ENCODE assay signal across 18 mouse cellular contexts in the genomic region with DNA sequence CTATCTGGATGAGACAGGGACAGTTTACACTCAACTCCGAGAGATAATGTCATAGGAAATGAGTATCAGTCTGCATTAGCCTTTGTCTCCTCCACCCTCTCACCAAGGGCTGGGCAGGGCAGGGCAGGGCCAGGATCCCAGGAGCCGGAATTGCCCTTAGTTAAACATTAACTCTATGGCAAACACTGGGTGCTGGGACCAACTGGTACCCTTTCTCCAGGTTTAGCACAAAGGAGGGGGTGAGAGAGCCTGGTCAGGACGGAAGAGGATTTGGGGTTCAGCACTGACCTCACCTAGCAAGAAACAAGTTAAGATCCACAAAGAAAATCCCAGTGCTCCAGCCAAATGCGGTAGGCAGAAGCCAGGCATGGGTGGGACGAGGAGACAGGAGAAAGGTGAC. TPM values are rescaled to one million over a fixed set of nuclear protein-coding genes. Genes with fewer than 3 reads are reported as not detected.
DNase-seq lines count a peak whose midpoint lies in the region; ATAC-seq and TF ChIP-seq lines count a peak whose summit lies in the region.
"Had no signal": no experiment of that assay in that cellular context is flagged by ENCODE, and none has a peak within 500 bp of the region (broad histone marks: within the 10 kb centered on the region; RNA-seq: fewer than 3 reads in every experiment).

No protein-coding gene starts in this region.

- H3K36me3 ChIP-seq in lung, postnatal 0 days (ENCODE audit: insufficient read depth, low read length): no peaks in the 10 kb centered on the region
- no peaks in the 10 kb centered on the region for H3K36me3 ChIP-seq in liver, postnatal 0 days (replicated peaks; ENCODE audit: insufficient read depth, low read length)
- H3K36me3 ChIP-seq in heart, adult 2 months (ENCODE audit: control insufficient read depth, insufficient read depth, low read length): peaks cover 3% of the 10 kb centered on the region
- peaks cover 52% of the 10 kb centered on the region for H3K36me3 ChIP-seq in hindbrain, embryonic 14.5 days (replicated peaks; ENCODE audit: control insufficient read depth, insufficient read depth)
- H3K36me3 ChIP-seq in heart, embryonic 11.5 days (ENCODE audit: control insufficient read depth, insufficient read depth, low read length): no peaks in the 10 kb centered on the region
- H3K36me3 ChIP-seq: embryonic facial prominence, embryonic 10.5 days; heart, embryonic 15.5 days had no signal

- no peak overlapping the region for H3K4me3 ChIP-seq in lung, postnatal 0 days (ENCODE audit: low read depth, low read length)
- no peak overlapping the region for H3K4me3 ChIP-seq in lung, adult 2 months (replicated peaks; ENCODE audit: extremely low read depth, low read depth, low read length)
- no peak overlapping the region for H3K4me3 ChIP-seq in liver, postnatal 0 days (ENCODE audit: low read depth, low read length)
- no peak overlapping the region for H3K4me3 ChIP-seq in heart, adult 2 months
- H3K4me3 ChIP-seq in hindbrain, embryonic 14.5 days (replicated peaks; ENCODE audit: low read length): no peak overlapping the region
- H3K4me3 ChIP-seq in heart, embryonic 11.5 days (ENCODE audit: low read depth, low read length): no peak overlapping the region
- H3K4me3 ChIP-seq: embryonic facial prominence, embryonic 10.5 days; heart, embryonic 15.5 days; hindbrain, embryonic 13.5 days had no signal

- no peak for TF ChIP-seq CTCF in lung, postnatal 0 days (IDR thresholded peaks at IDR 0.05)
- TF ChIP-seq CTCF in lung, adult 2 months (IDR thresholded peaks at IDR 0.05; ENCODE audit: insufficient read depth, low read length): no peak
- no peak for TF ChIP-seq CTCF in liver, postnatal 0 days (IDR thresholded peaks at IDR 0.05; ENCODE audit: low read depth)
- TF ChIP-seq CTCF in heart, adult 2 months (IDR thresholded peaks at IDR 0.05): no peak

- intact Hi-C loops in heart, adult 2 months (cut with DNase I): no loop called here

- H3K79me2 ChIP-seq in heart, adult 2 months (replicated peaks; ENCODE audit: control insufficient read depth, insufficient read depth, low read length): no peaks in the 10 kb centered on the region

- peak; percentile 38 for DNase-seq in lung, postnatal 0 days (ENCODE audit: low spot score)
- DNase-seq in lung, adult 2 months: no peak
- peak; percentile 49 to 71 for DNase-seq in kidney, postnatal 36 days
- DNase-seq in liver, postnatal 0 days: peak; percentile 44
- no peak for DNase-seq in heart, adult 2 months
- no peak for DNase-seq in thymus, postnatal 0 days (ENCODE audit: low spot score)
- no peak for DNase-seq in hindbrain, embryonic 14.5 days (ENCODE audit: low spot score)
- DNase-seq: adrenal gland, postnatal 25 days; cerebellum, postnatal 10 days; gastrocnemius, postnatal 36 days; retina, postnatal 1 day; thymus, adult 2 months had no signal

- H3K27me3 ChIP-seq in lung, postnatal 0 days (replicated peaks; ENCODE audit: insufficient read depth, low read length): no peaks in the 10 kb centered on the region
- no peaks in the 10 kb centered on the region for H3K27me3 ChIP-seq in liver, postnatal 0 days (ENCODE audit: insufficient read depth, low read length)
- no peaks in the 10 kb centered on the region for H3K27me3 ChIP-seq in heart, adult 2 months (ENCODE audit: control insufficient read depth, insufficient read depth, low read length)
- H3K27me3 ChIP-seq in hindbrain, embryonic 14.5 days (ENCODE audit: control insufficient read depth, insufficient read depth, low read length): no peaks in the 10 kb centered on the region
- H3K27me3 ChIP-seq in heart, embryonic 11.5 days (ENCODE audit: control insufficient read depth, insufficient read depth, low read length): no peaks in the 10 kb centered on the region
- H3K27me3 ChIP-seq: heart, embryonic 15.5 days; hindbrain, embryonic 13.5 days had no signal

- no peak overlapping the region for H3K4me2 ChIP-seq in lung, postnatal 0 days (replicated peaks; ENCODE audit: low read depth, low read length)
- 0 out of 2 replicates have a peak overlapping the region, but pooled peaks have one; percentile 30 for H3K4me2 ChIP-seq in liver, postnatal 0 days (ENCODE audit: low read depth, low read length)
- no peak overlapping the region for H3K4me2 ChIP-seq in hindbrain, embryonic 14.5 days (replicated peaks)
- no peak overlapping the region for H3K4me2 ChIP-seq in heart, embryonic 11.5 days
- H3K4me2 ChIP-seq: heart, embryonic 15.5 days; hindbrain, embryonic 13.5 days had no signal

- no peak overlapping the region for H3K9ac ChIP-seq in lung, postnatal 0 days (replicated peaks; ENCODE audit: low read depth)
- H3K9ac ChIP-seq in liver, postnatal 0 days (replicated peaks): no peak overlapping the region
- H3K9ac ChIP-seq in heart, adult 2 months (ENCODE audit: low read depth, low read length): no peak overlapping the region
- H3K9ac ChIP-seq in hindbrain, embryonic 14.5 days: no peak overlapping the region
- H3K9ac ChIP-seq in heart, embryonic 11.5 days (ENCODE audit: low read depth, low read length): no peak overlapping the region
- H3K9ac ChIP-seq: heart, embryonic 15.5 days; hindbrain, embryonic 13.5 days had no signal

- TF ChIP-seq EP300 in lung, postnatal 0 days (IDR thresholded peaks at IDR 0.05): no peak
- TF ChIP-seq EP300 in liver, postnatal 0 days (IDR thresholded peaks at IDR 0.05; ENCODE audit: low read depth): no peak
- TF ChIP-seq EP300 in heart, adult 2 months (IDR thresholded peaks at IDR 0.05; ENCODE audit: insufficient read depth, low read depth, low read length): no peak

- no peak for TF ChIP-seq POLR2A in lung, adult 2 months (IDR thresholded peaks at IDR 0.05; ENCODE audit: borderline replicate concordance, extremely low read depth, low read depth, low read length)
- TF ChIP-seq POLR2A in heart, adult 2 months (IDR thresholded peaks at IDR 0.05; ENCODE audit: insufficient read depth, low read depth, low read length): no peak

- 45% methylated on average over 5 of the region's 5 CpGs for WGBS in lung, postnatal 0 days
- 54% methylated on average over 5 of the region's 5 CpGs for WGBS in lung, adult 2 months
- WGBS in liver, postnatal 0 days (ENCODE audit: insufficient replicate concordance): 45% methylated on average over 5 of the region's 5 CpGs
- 82% methylated on average over 5 of the region's 5 CpGs for WGBS in heart, adult 2 months
- 82% methylated on average over 5 of the region's 5 CpGs for whole genome bisulfite sequencing in hindbrain, embryonic 14.5 days
- 76% methylated on average over 5 of the region's 5 CpGs for whole genome bisulfite sequencing in heart, embryonic 11.5 days (ENCODE audit: insufficient replicate concordance)

- peaks cover 16% of the 10 kb centered on the region; the same call in 1 of the 2 replicates for H3K4me1 ChIP-seq in lung, postnatal 0 days (ENCODE audit: insufficient read depth, low read depth, low read length)
- peaks cover 41% of the 10 kb centered on the region for H3K4me1 ChIP-seq in lung, adult 2 months (ENCODE audit: control insufficient read depth, insufficient read depth, low read length)
- peaks cover 17% of the 10 kb centered on the region for H3K4me1 ChIP-seq in liver, postnatal 0 days (ENCODE audit: insufficient read depth)
- H3K4me1 ChIP-seq in heart, adult 2 months (ENCODE audit: control insufficient read depth, insufficient read depth, low read length): peaks cover 32% of the 10 kb centered on the region
- H3K4me1 ChIP-seq in hindbrain, embryonic 14.5 days (replicated peaks; ENCODE audit: control insufficient read depth, insufficient read depth, low read length): no peaks in the 10 kb centered on the region
- H3K4me1 ChIP-seq in heart, embryonic 11.5 days (ENCODE audit: control insufficient read depth, insufficient read depth, low read length): peaks cover 32% of the 10 kb centered on the region

- no peak overlapping the region for H3K27ac ChIP-seq in lung, postnatal 0 days (ENCODE audit: low read length)
- H3K27ac ChIP-seq in liver, postnatal 0 days (ENCODE audit: low read depth): no peak overlapping the region
- H3K27ac ChIP-seq in heart, adult 2 months: no peak overlapping the region
- H3K27ac ChIP-seq in hindbrain, embryonic 14.5 days: no peak overlapping the region
- H3K27ac ChIP-seq in heart, embryonic 11.5 days (ENCODE audit: low read depth, low read length): no peak overlapping the region
- H3K27ac ChIP-seq: embryonic facial prominence, embryonic 10.5 days; heart, embryonic 15.5 days; hindbrain, embryonic 13.5 days had no signal

- peak; percentile 25; the same call in 1 of the 2 replicates for ATAC-seq in lung, postnatal 0 days
- ATAC-seq in liver, postnatal 0 days: peak; percentile 37; the same call in 1 of the 2 replicates
- no peak for ATAC-seq in hindbrain, embryonic 14.5 days (ENCODE audit: low FRiP score)
- no peak for ATAC-seq in heart, embryonic 11.5 days (replicated peaks; ENCODE audit: insufficient number of reproducible peaks, low FRiP score, low TSS enrichment)
- ATAC-seq: CD4-positive, CD25-positive, alpha-beta regulatory T cell, adult 4 months had no signal

- H3K9me3 ChIP-seq in lung, postnatal 0 days (ENCODE audit: low read length): no peaks in the 10 kb centered on the region
- no peaks in the 10 kb centered on the region for H3K9me3 ChIP-seq in liver, postnatal 0 days (ENCODE audit: low read length)
- H3K9me3 ChIP-seq in hindbrain, embryonic 14.5 days (ENCODE audit: control insufficient read depth, low read length): no peaks in the 10 kb centered on the region
- no peaks in the 10 kb centered on the region for H3K9me3 ChIP-seq in heart, embryonic 11.5 days (replicated peaks; ENCODE audit: control insufficient read depth, low read length)
- H3K9me3 ChIP-seq: embryonic facial prominence, embryonic 10.5 days; heart, embryonic 15.5 days; hindbrain, embryonic 13.5 days had no signal

RNA-seq across cellular contexts. Expression of a gene that starts 54.2 kb away (rescaled TPM):
- 37.6 and 46.9 TPM in 2 replicates for polyA plus RNA-seq in lung, postnatal 0 days (2015; fragmentation: Nextera tagmentation; extraction: Ambion mirVana)
- 23.6 and 33.2 TPM in 2 replicates for polyA plus RNA-seq in lung, adult 2 months (2012; rRNA removed)
- polyA plus RNA-seq in liver, postnatal 0 days (2015; fragmentation: Nextera tagmentation; extraction: Ambion mirVana): 0.15 TPM in 2 replicates
- 1 to 10 TPM in 1 of 2 experiments, under 1 TPM in 1; 0.70 to 2.0 TPM for total RNA-seq in heart, adult 2 months (2021)
- 0.91 and 0.96 TPM in 2 replicates for polyA plus RNA-seq in heart, adult 2 months (2012; rRNA removed)
- 0.83 and 1.0 TPM in 2 replicates for polyA plus RNA-seq in thymus, postnatal 0 days (2015; fragmentation: Nextera tagmentation; extraction: Ambion mirVana)
- 168 and 194 TPM in 2 replicates for polyA plus RNA-seq in hindbrain, embryonic 14.5 days (2014; fragmentation: Nextera tagmentation; extraction: Ambion mirVana)
- polyA plus RNA-seq in heart, embryonic 11.5 days (2014; fragmentation: Nextera tagmentation; extraction: Ambion mirVana): 0.38 and 0.44 TPM in 2 replicates
- total RNA-seq: megakaryocyte progenitor cell, adult 5-6 weeks had no signal

Comparison
In these comparisons a context has a peak if more than half of its experiments do, and no peak if none do; other contexts are left out.
1. DNase-seq: peak in lung, postnatal 0 days (single experiment), kidney, postnatal 36 days (2 of 2) and liver, postnatal 0 days (single experiment); none in lung, adult 2 months (single experiment), heart, adult 2 months (0 of 2), thymus, postnatal 0 days (single experiment) and hindbrain, embryonic 14.5 days (single experiment).
2. ATAC-seq: peak in lung, postnatal 0 days (single experiment) and liver, postnatal 0 days (single experiment); none in hindbrain, embryonic 14.5 days (single experiment) and heart, embryonic 11.5 days (single experiment).
3. RNA of a gene that starts 54.2 kb away (polyA plus RNA-seq): 168 to 194 TPM in hindbrain, embryonic 14.5 days, 37.6 to 46.9 TPM in lung, postnatal 0 days and 23.6 to 33.2 TPM in lung, adult 2 months; 0.91 to 0.96 TPM in heart, adult 2 months, 0.83 to 1.0 TPM in thymus, postnatal 0 days, 0.38 to 0.44 TPM in heart, embryonic 11.5 days and 0.15 TPM in liver, postnatal 0 days; every median in the first group is over 10 times any median in the second.